Mouse (Mus musculus) hindbrain, postnatal 0 days (tissue): ENCODE data around the gene Gda. TPM values are rescaled to one million over a fixed set of nuclear protein-coding genes. Genes with fewer than 3 reads are reported as not detected.

Source experiments
- ATAC-seq: fragments of 200-750 bp; cut with Nextera tagmentation; 2 replicates; pipeline ENCODE4 v1.8.0; 2017; ENCODE audit warnings: mild to moderate bottlenecking, moderate TSS enrichment, moderate library complexity
- DNase-seq: peaks from one replicate; pipeline ENCODE4 v3.0.0-alpha.2; 2015; ENCODE audit warnings: low spot score
- H3K27ac ChIP-seq: fragments of 300-500 bp; sonication (generic); 2 replicates; pipeline ENCODE4 v1.5.1; 2014; ENCODE audit warnings: mild to moderate bottlenecking
- H3K27me3 ChIP-seq: fragments of 300-500 bp; sonication (generic); 2 replicates; pipeline ENCODE4 v1.6.1; 2014; ENCODE audit warnings: low read length, mixed read lengths; ENCODE audit not compliant: insufficient read depth
- H3K36me3 ChIP-seq: fragments of 300-500 bp; sonication (generic); 2 replicates; pipeline ENCODE4 v1.6.1; 2014; ENCODE audit warnings: low read length, mixed read lengths; ENCODE audit not compliant: insufficient read depth
- H3K4me1 ChIP-seq: fragments of 300-500 bp; sonication (generic); 2 replicates; pipeline ENCODE4 v1.6.1; 2014; ENCODE audit warnings: antibody characterized with exemption, low read length, mixed read lengths; ENCODE audit not compliant: insufficient read depth
- H3K4me2 ChIP-seq: fragments of 300-500 bp; sonication (generic); 2 replicates; pipeline ENCODE4 v1.6.1; 2014; ENCODE audit warnings: low read depth, mild to moderate bottlenecking, low read length, moderate library complexity, mixed read lengths
- H3K4me3 ChIP-seq: fragments of 300-500 bp; sonication (generic); 2 replicates; pipeline ENCODE4 v1.5.1; 2014; ENCODE audit warnings: low read length
- H3K9ac ChIP-seq: fragments of 300-500 bp; sonication (generic); replicated peaks from 2 replicates; pipeline ENCODE4 v1.6.1; 2014; ENCODE audit warnings: mild to moderate bottlenecking, low read length, moderate library complexity, mixed read lengths
- H3K9me3 ChIP-seq: fragments of 300-500 bp; sonication (generic); 2 replicates; pipeline ENCODE4 v1.6.1; 2016; ENCODE audit warnings: low read length, mixed read lengths
- CTCF ChIP-seq: IDR thresholded peaks from 2 replicates; pipeline ENCODE4 v1.5.1; 2016; ENCODE audit warnings: antibody characterized with exemption, control low read depth, low read depth
- WGBS: fragments of 180-500 bp; shearing (Covaris S2); extraction: QIAGEN DNeasy Blood & Tissue Kit; methylation state at CpG from one replicate; pipeline ENCODE4 v1.1.7; 2014; 5-methylcytosine and 5-hydroxymethylcytosine counted together
- polyA plus RNA-seq: library from polyadenylated mRNA; unstranded; fragments of >200 nt; fragmentation: Nextera tagmentation; extraction: Ambion mirVana; gene quantifications from 2 replicates; pipeline ENCODE4 v1.2.1, GENCODE M21; 2015
- total RNA-seq: library from RNA; depleted of rRNA; stranded (reverse); fragments of >200 nt; gene quantifications from 2 replicates; pipeline ENCODE4 v1.2.3, GENCODE M21; 2014

Gene Gda
- total and polyA plus RNA-seq, 2 experiments from 2014 or later = 0.64 to 2.7 TPM

GRCm38 (mm10) chr19:21376445-21377218 lies 96.6 kb downstream of the Gda start:
- no peak for TF ChIP-seq CTCF
- Histone ChIP-seq H3K36me3 (no peaks in the 10 kb centered on the region), H3K9ac (no peak overlapping the region), H3K4me3 (no peak overlapping the region), H3K4me2 (no peak overlapping the region), H3K4me1 (no peaks in the 10 kb centered on the region), H3K9me3 (no peaks in the 10 kb centered on the region), H3K27ac (no peak overlapping the region), H3K27me3 (no peaks in the 10 kb centered on the region)
- no peak for DNase-seq
- 94% methylated on average over 4 of the region's 4 CpGs for WGBS
- ATAC-seq = no peak

GRCm38 (mm10) chr19:21373073-21373755 lies 100.0 kb downstream of the Gda start:
- WGBS = 48% methylated on average over 11 of the region's 11 CpGs
- ATAC-seq = peak; percentile 77; the same call in 1 of the 2 replicates
- H3K9me3 ChIP-seq = no peaks in the 10 kb centered on the region
- H3K4me1 ChIP-seq = no peaks in the 10 kb centered on the region
- H3K4me2 ChIP-seq = 0 out of 2 replicates have a peak overlapping the region, but pooled peaks have one; percentile 8
- no peak overlapping the region for H3K27ac ChIP-seq
- no peaks in the 10 kb centered on the region for H3K36me3 ChIP-seq
- peak; percentile 86 for TF ChIP-seq CTCF
- no peak overlapping the region for H3K9ac ChIP-seq
- peak; percentile 88 for DNase-seq
- no peak overlapping the region for H3K4me3 ChIP-seq
- H3K27me3 ChIP-seq = no peaks in the 10 kb centered on the region

GRCm38 (mm10) chr19:21372395-21373072 lies 100.7 kb downstream of the Gda start:
- no peak overlapping the region for H3K27ac ChIP-seq
- ATAC-seq (no peak), DNase-seq (peak; percentile 28)
- 80% methylated on average over 12 of the region's 12 CpGs for WGBS
- H3K4me1 ChIP-seq = no peaks in the 10 kb centered on the region
- no peak overlapping the region for H3K9ac ChIP-seq
- no peaks in the 10 kb centered on the region for H3K27me3 ChIP-seq
- H3K9me3 ChIP-seq = no peaks in the 10 kb centered on the region
- peak; percentile 48 for TF ChIP-seq CTCF
- no peaks in the 10 kb centered on the region for H3K36me3 ChIP-seq
- H3K4me3 ChIP-seq = no peak overlapping the region
- H3K4me2 ChIP-seq = no peak overlapping the region

- Histone ChIP-seq H3K4me3 (no peak overlapping the region), H3K36me3 (no peaks in the 10 kb centered on the region), H3K27ac (no peak overlapping the region), H3K9ac (no peak overlapping the region), H3K9me3 (no peaks in the 10 kb centered on the region), H3K4me2 (no peak overlapping the region), H3K4me1 (no peaks in the 10 kb centered on the region), H3K27me3 (no peaks in the 10 kb centered on the region)
- peak; percentile 48 for TF ChIP-seq CTCF
- ATAC-seq (no peak), DNase-seq (peak; percentile 15)
- WGBS = 39% methylated on average over 2 of the region's 2 CpGs
Measured at GRCm38 (mm10) chr19:21371337-21371736, 101.9 kb downstream of the Gda start.

- 47% methylated on average over 8 of the region's 8 CpGs for WGBS
- TF ChIP-seq CTCF = no peak
- DNase-seq (peak; percentile 20), ATAC-seq (no peak)
- Histone ChIP-seq H3K9me3 (no peaks in the 10 kb centered on the region), H3K27ac (no peak overlapping the region), H3K4me3 (no peak overlapping the region), H3K4me1 (no peaks in the 10 kb centered on the region), H3K36me3 (no peaks in the 10 kb centered on the region), H3K4me2 (no peak overlapping the region), H3K27me3 (no peaks in the 10 kb centered on the region), H3K9ac (no peak overlapping the region)
Measured at GRCm38 (mm10) chr19:21370782-21371181, 102.5 kb downstream of the Gda start.

GRCm38 (mm10) chr19:21369175-21369574 lies 104.1 kb downstream of the Gda start:
- WGBS = 91% methylated on average over 6 of the region's 6 CpGs
- no peaks in the 10 kb centered on the region for H3K4me1 ChIP-seq
- no peak overlapping the region for H3K27ac ChIP-seq
- DNase-seq = no peak
- no peak overlapping the region for H3K4me2 ChIP-seq
- H3K9me3 ChIP-seq = no peaks in the 10 kb centered on the region
- no peaks in the 10 kb centered on the region for H3K27me3 ChIP-seq
- no peak overlapping the region for H3K4me3 ChIP-seq
- no peak for ATAC-seq
- no peak for TF ChIP-seq CTCF
- H3K9ac ChIP-seq = no peak overlapping the region
- no peaks in the 10 kb centered on the region for H3K36me3 ChIP-seq
